In the genomic region with DNA sequence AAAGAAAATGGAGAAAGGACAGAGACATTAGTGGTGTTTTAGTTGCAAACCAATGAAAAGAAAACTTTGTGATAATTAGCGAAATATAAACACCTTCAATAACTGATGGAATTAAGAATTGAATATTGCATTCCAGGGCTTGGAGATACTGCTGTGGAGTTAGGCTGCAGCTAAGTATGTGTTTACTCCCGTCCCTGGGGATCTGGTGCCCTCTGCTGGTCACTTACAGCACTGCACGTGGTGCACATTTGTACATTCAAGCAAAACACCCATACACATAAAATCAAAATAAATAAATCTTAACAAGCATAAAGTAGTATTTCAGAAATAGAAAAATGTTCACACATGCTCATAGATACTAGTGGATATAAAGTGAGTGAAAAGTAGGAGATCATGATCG, we compare ENCODE assay signal across 8 mouse cellular contexts.
A peak's percentile ranks its signal among the peaks of the same experiment; 100 is the strongest.
DNase-seq lines count a peak whose midpoint lies in the region; ATAC-seq lines count a peak whose summit lies in the region.

No protein-coding gene starts in this region.

- WGBS in lung, embryonic 16.5 days, result 22% methylated on average over 4 of the region's 4 CpGs

- no peak overlapping the region for H3K4me3 ChIP-seq in lung, embryonic 16.5 days (ENCODE audit: low read length)

- H3K36me3 ChIP-seq in lung, embryonic 16.5 days (ENCODE audit: control insufficient read depth, insufficient read depth, low read length), result no peaks in the 10 kb centered on the region

- no peak overlapping the region for H3K27ac ChIP-seq in lung, embryonic 16.5 days (ENCODE audit: low read length)

- no peaks in the 10 kb centered on the region for H3K9me3 ChIP-seq in lung, embryonic 16.5 days (ENCODE audit: control insufficient read depth, low read length)

- peak; percentile 83 for DNase-seq in CD4-positive, CD25-positive, alpha-beta regulatory T cell, adult 2 months (ENCODE audit: low read depth, low spot score)
- DNase-seq in adrenal gland, adult 8-10 months, result peak; percentile 30
- peak; percentile 74 for DNase-seq in embryo, embryonic 11 days
- DNase-seq in heart, postnatal 10 days, result peak; percentile 70 to 86
- peak; percentile 54 to 85 for DNase-seq in layer of hippocampus, adult 18-20 months (ENCODE audit: low spot score in 2 of 2)
- peak; percentile 75 for DNase-seq in ovary, postnatal 14 days (ENCODE audit: low spot score)
- DNase-seq in thymus, postnatal 14 days, result peak; percentile 71

- no peak overlapping the region for H3K9ac ChIP-seq in lung, embryonic 16.5 days (ENCODE audit: low read length)

- ATAC-seq in lung, embryonic 16.5 days (ENCODE audit: low read depth), result peak; percentile 47; the same call in 1 of the 2 replicates

- H3K4me2 ChIP-seq in lung, embryonic 16.5 days (ENCODE audit: low read depth, low read length), result no peak overlapping the region

- intact Hi-C loops in heart, postnatal 10 days (cut with DNase I), result loop anchor here (5.0 kb wide), 3 partner anchors 315 to 1225 kb away; no protein-coding TSS in a partner anchor

- no peaks in the 10 kb centered on the region for H3K4me1 ChIP-seq in lung, embryonic 16.5 days (replicated peaks; ENCODE audit: control insufficient read depth, insufficient read depth, low read length)

- no peaks in the 10 kb centered on the region for H3K27me3 ChIP-seq in lung, embryonic 16.5 days (ENCODE audit: control insufficient read depth, insufficient read depth, low read depth, low read length)

Comparison
In these comparisons a context has a peak if more than half of its experiments do, and no peak if none do; other contexts are left out.
1. DNase-seq: peak in every context shown above with its lines; median percentile 83 in CD4-positive, CD25-positive, alpha-beta regulatory T cell, adult 2 months; 78 in heart, postnatal 10 days; 75 in ovary, postnatal 14 days; 74 in embryo, embryonic 11 days; 71 in thymus, postnatal 14 days; 70 in layer of hippocampus, adult 18-20 months; 30 in adrenal gland, adult 8-10 months.